Mouse (Mus musculus): ENCODE data around the gene Bag5. TPM values are rescaled to one million over a fixed set of nuclear protein-coding genes. Genes with fewer than 3 reads are reported as not detected.

Gene Bag5
- total and polyA plus RNA-seq, 3 experiments: 24.0 to 38.0 TPM; not detected in 1

GRCm38 (mm10) chr12:111703301-111703700 is 9.8 kb downstream of the Bag5 start:
- no peaks in the 10 kb centered on the region for H3K9me3 ChIP-seq (replicated peaks; ENCODE audit: insufficient read depth, low read length)
- no peak overlapping the region for H3K27ac ChIP-seq (ENCODE audit: control insufficient read depth, low read depth, low read length)
- H3K4me1 ChIP-seq (ENCODE audit: control insufficient read depth in 1 of 2, insufficient read depth in 2 of 2, low read length in 2 of 2): no peaks in the 10 kb centered on the region
- H3K36me3 ChIP-seq (ENCODE audit: control insufficient read depth in 1 of 2, insufficient read depth in 2 of 2, low read length in 2 of 2): no peaks in the 10 kb centered on the region
- no peaks in the 10 kb centered on the region for H3K79me2 ChIP-seq (ENCODE audit: control insufficient read depth, insufficient read depth, low read length, poor library complexity)
- H3K27me3 ChIP-seq (ENCODE audit: control insufficient read depth in 1 of 2, insufficient read depth in 2 of 2, low read length in 2 of 2): no peaks in the 10 kb centered on the region
- no peak overlapping the region for H3K4me3 ChIP-seq (ENCODE audit: control insufficient read depth in 1 of 2, insufficient read depth in 1 of 2, low read depth in 2 of 2, low read length in 2 of 2)
- no peak for DNase-seq (ENCODE audit: low read depth, low spot score)
- TF ChIP-seq USF1 (IDR thresholded peaks at IDR 0.05; ENCODE audit: low read depth, low read length) (no peak), HCFC1 (IDR thresholded peaks at IDR 0.05; ENCODE audit: low read depth, low read length) (no peak), ZMIZ1 (IDR thresholded peaks at IDR 0.05; ENCODE audit: low read depth, low read length) (no peak), SIN3A (IDR thresholded peaks at IDR 0.05; ENCODE audit: low read length) (no peak), TCF12 (IDR thresholded peaks at IDR 0.05; ENCODE audit: low read depth, low read length) (no peak), TAL1 (IDR thresholded peaks at IDR 0.05; ENCODE audit: low read length) (no peak), USF2 (IDR thresholded peaks at IDR 0.05; ENCODE audit: borderline replicate concordance in 1 of 2, insufficient read depth in 1 of 2, low read depth in 1 of 2, low read length in 2 of 2) (no peak), MYC (IDR thresholded peaks at IDR 0.05; ENCODE audit: low read depth, low read length) (no peak), POLR2A (IDR thresholded peaks at IDR 0.05; ENCODE audit: control insufficient read depth in 1 of 2, insufficient read depth in 1 of 2, low read depth in 1 of 2, low read length in 2 of 2, poor library complexity in 1 of 2) (no peak), GABPA (IDR thresholded peaks at IDR 0.05; ENCODE audit: low read depth, low read length) (no peak), RAD21 (IDR thresholded peaks at IDR 0.05; ENCODE audit: low read depth, low read length) (no peak), POLR2AphosphoS2 (IDR thresholded peaks at IDR 0.05; ENCODE audit: low read length) (no peak)
- H3K9ac ChIP-seq (ENCODE audit: control insufficient read depth, low read depth, low read length, poor library complexity, severe bottlenecking): no peak overlapping the region

DNA sequence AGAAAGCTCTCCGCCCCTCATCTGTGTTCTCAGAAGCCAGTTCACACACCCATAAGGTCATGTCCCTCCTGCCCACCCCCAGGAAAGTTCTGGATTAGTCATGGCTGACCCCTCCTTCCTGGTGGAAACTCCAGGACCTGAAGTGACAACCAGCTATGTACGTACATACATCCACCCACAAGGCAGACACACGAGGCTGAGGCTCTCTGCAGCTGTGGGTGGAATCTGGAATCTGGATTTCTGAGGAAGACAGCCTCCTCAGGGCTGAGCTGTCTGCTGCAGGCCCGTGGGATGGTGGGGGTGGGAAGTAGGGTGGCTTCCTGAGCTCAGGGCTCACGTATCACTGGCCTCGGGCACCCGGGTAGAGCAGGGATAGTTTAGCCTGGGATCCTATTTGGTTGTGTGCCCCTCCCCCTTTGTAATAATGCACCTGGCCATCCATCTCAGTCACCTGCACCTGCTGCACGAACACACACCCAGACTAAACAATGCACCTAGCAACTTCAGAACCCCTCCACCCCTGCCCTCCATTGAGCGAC is 12.1 kb downstream of the Bag5 start:
- no peak for TF ChIP-seq MYC (IDR thresholded peaks at IDR 0.05; ENCODE audit: low read depth, low read length)
- Histone ChIP-seq H3K9me3 (replicated peaks; ENCODE audit: insufficient read depth, low read length) (no peaks in the 10 kb centered on the region), H3K9ac (ENCODE audit: control insufficient read depth, low read depth, low read length, poor library complexity, severe bottlenecking) (no peak overlapping the region), H3K4me1 (ENCODE audit: control insufficient read depth in 1 of 2, insufficient read depth in 2 of 2, low read length in 2 of 2) (no peaks in the 10 kb centered on the region), H3K36me3 (ENCODE audit: control insufficient read depth in 1 of 2, insufficient read depth in 2 of 2, low read length in 2 of 2) (no peaks in the 10 kb centered on the region), H3K79me2 (ENCODE audit: control insufficient read depth, insufficient read depth, low read length, poor library complexity) (no peaks in the 10 kb centered on the region), H3K4me3 (ENCODE audit: control insufficient read depth in 1 of 2, insufficient read depth in 1 of 2, low read depth in 2 of 2, low read length in 2 of 2) (no peak overlapping the region), H3K27me3 (ENCODE audit: control insufficient read depth in 1 of 2, insufficient read depth in 2 of 2, low read length in 2 of 2) (no peaks in the 10 kb centered on the region), H3K27ac (ENCODE audit: control insufficient read depth, low read depth, low read length) (no peak overlapping the region)
- DNase-seq (ENCODE audit: low read depth, low spot score): no peak

DNA sequence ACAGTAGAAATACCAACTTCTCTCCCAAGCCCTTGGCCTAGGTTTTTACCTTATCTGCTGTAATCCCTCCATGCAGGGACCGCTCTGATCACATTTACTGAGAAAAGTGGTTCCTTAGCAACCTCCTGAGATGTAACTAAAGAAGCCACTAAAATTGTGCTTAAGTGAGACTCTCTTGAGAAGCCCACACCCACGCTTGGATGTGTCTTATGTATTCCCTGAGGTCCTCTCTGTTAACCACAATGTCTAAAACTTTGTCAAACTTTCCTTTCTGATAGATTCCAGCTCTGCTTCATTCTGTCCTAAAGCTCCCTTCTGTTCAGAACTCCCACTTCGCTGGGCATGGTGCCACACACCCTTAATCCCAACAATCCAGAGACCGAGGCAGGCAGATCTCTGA is 13.5 kb downstream of the Bag5 start:
- H3K9me3 ChIP-seq (replicated peaks; ENCODE audit: insufficient read depth, low read length): no peaks in the 10 kb centered on the region
- H3K4me3 ChIP-seq (ENCODE audit: control insufficient read depth in 1 of 2, insufficient read depth in 1 of 2, low read depth in 2 of 2, low read length in 2 of 2): no peak overlapping the region
- no peak for DNase-seq (ENCODE audit: low read depth, low spot score)
- no peak overlapping the region for H3K27ac ChIP-seq (ENCODE audit: control insufficient read depth, low read depth, low read length)
- no peak overlapping the region for H3K9ac ChIP-seq (ENCODE audit: control insufficient read depth, low read depth, low read length, poor library complexity, severe bottlenecking)
- H3K27me3 ChIP-seq (ENCODE audit: control insufficient read depth in 1 of 2, insufficient read depth in 2 of 2, low read length in 2 of 2): no peaks in the 10 kb centered on the region
- H3K36me3 ChIP-seq (ENCODE audit: control insufficient read depth in 1 of 2, insufficient read depth in 2 of 2, low read length in 2 of 2): no peaks in the 10 kb centered on the region
- no peaks in the 10 kb centered on the region for H3K4me1 ChIP-seq (ENCODE audit: control insufficient read depth in 1 of 2, insufficient read depth in 2 of 2, low read length in 2 of 2)
- H3K79me2 ChIP-seq (ENCODE audit: control insufficient read depth, insufficient read depth, low read length, poor library complexity): no peaks in the 10 kb centered on the region
- no peak for TF ChIP-seq ZC3H11A (IDR thresholded peaks at IDR 0.05; ENCODE audit: low read depth, low read length)
- TF ChIP-seq NRF1 (IDR thresholded peaks at IDR 0.05; ENCODE audit: insufficient read depth, low read depth, low read length, poor library complexity, severe bottlenecking): no peak
- no peak for TF ChIP-seq UBTF (IDR thresholded peaks at IDR 0.05; ENCODE audit: borderline replicate concordance, insufficient read depth, low read depth, low read length)
- no peak for TF ChIP-seq MAZ (IDR thresholded peaks at IDR 0.05; ENCODE audit: low read depth, low read length)
- no peak for TF ChIP-seq KAT2A (conservative IDR thresholded peaks at IDR 0.05; ENCODE audit: low read depth, low read length)
- TF ChIP-seq HCFC1 (IDR thresholded peaks at IDR 0.05; ENCODE audit: low read depth, low read length): no peak
- TF ChIP-seq EP300 (IDR thresholded peaks at IDR 0.05; ENCODE audit: low read depth in 1 of 2, low read length in 2 of 2): no peak
- TF ChIP-seq ZKSCAN1 (IDR thresholded peaks at IDR 0.05; ENCODE audit: low read depth, low read length): no peak
- TF ChIP-seq POLR2A (IDR thresholded peaks at IDR 0.05; ENCODE audit: control insufficient read depth in 1 of 2, insufficient read depth in 1 of 2, low read depth in 1 of 2, low read length in 2 of 2, poor library complexity in 1 of 2): no peak
- no peak for TF ChIP-seq CHD2 (IDR thresholded peaks at IDR 0.05; ENCODE audit: low read length)
- no peak for TF ChIP-seq ETS1 (IDR thresholded peaks at IDR 0.05; ENCODE audit: low read depth, low read length)
- TF ChIP-seq RAD21 (IDR thresholded peaks at IDR 0.05; ENCODE audit: low read depth, low read length): no peak
- no peak for TF ChIP-seq ELF1 (IDR thresholded peaks at IDR 0.05; ENCODE audit: low read depth, low read length)
- no peak for TF ChIP-seq TBP (IDR thresholded peaks at IDR 0.05; ENCODE audit: low read depth, low read length)
- no peak for TF ChIP-seq USF2 (IDR thresholded peaks at IDR 0.05; ENCODE audit: borderline replicate concordance in 1 of 2, insufficient read depth in 1 of 2, low read depth in 1 of 2, low read length in 2 of 2)
- TF ChIP-seq USF1 (IDR thresholded peaks at IDR 0.05; ENCODE audit: low read depth, low read length): no peak
- TF ChIP-seq NELFE (IDR thresholded peaks at IDR 0.05; ENCODE audit: low read depth, low read length): no peak
